Mouse (Mus musculus): ENCODE data around the gene Rrnad1.

Rrnad1 gene

DNA sequence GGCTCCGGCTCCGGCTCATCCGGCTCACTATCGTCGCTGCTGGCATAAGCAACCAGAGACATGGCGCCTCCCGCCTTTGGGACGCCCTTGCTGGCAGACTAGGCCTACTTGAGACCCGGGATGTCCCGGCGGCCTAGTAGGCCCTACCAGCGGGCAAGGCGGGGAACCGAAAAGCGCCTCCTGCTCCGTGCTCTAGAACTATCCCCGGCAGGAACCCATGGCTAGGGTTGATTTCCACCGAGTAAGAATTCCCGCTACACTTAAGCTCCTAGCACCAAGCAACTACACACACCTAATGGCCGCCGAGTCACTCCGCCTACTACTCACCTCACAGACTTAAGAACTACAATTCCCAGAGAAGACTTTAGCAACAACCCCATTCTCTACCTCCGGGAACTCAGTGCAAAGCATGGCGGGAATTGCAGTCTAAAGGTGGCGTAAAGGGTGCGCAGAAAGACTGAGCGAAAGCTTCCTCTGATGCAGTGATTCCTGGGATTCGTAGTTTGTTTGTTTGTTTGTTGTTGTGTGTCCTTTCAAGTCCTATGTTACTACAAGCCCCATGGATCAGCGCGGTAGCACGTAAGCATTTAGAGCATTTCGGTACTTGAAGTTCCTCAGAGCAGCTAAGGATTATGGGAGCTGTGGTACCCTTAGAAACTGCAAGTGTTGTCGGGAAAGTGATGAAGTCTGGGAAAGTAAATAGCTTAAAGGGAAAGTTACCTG is 45.1 kb downstream of the Rrnad1 start, which contains the start of gene Prcc:
Prcc (minus strand) TSS at position 328 of the 723 bp plus-strand sequence.
- peak; percentile 85 to 97 for DNase-seq (ENCODE audit: low spot score in 2 of 2)

GRCm38 (mm10) chr3:87884708-87885251 is 45.7 kb downstream of the Rrnad1 start:
- DNase-seq (ENCODE audit: low spot score in 2 of 2), result peak; percentile 30 to 37

GRCm38 (mm10) chr3:87884291-87884690 is 46.2 kb downstream of the Rrnad1 start:
- no peak for DNase-seq (ENCODE audit: low spot score in 2 of 2)

- DNase-seq (ENCODE audit: low spot score in 2 of 2), result no peak
These were observed 52.8 kb downstream of the Rrnad1 start for GRCm38 (mm10) chr3:87877730-87878129.

All from frontal cortex, postnatal 14 days (tissue).